Mouse (Mus musculus) frontal cortex, postnatal 14 days (tissue): ENCODE data around the gene Acap2.
A peak's percentile ranks its signal among the peaks of the same experiment; 100 is the strongest.

Experiments used
- DNase-seq, 2 experiments: peaks; one replicate each; pipeline ENCODE4 v3.0.0; 2022; ENCODE audit warnings: low spot score in 2 of 2

Acap2 gene

GRCm38 (mm10) chr16:31205187-31205586 is 4.1 kb upstream of the Acap2 start:
- DNase-seq, result no peak

GRCm38 (mm10) chr16:31204216-31204615 is 3.2 kb upstream of the Acap2 start:
- DNase-seq, result no peak

GRCm38 (mm10) chr16:31201704-31202103 is 659 bp upstream of the Acap2 start:
- no peak for DNase-seq

- peak; percentile 50 to 56 for DNase-seq
These were observed 887 bp downstream of the Acap2 start for GRCm38 (mm10) chr16:31199926-31200789.

- peak in 1 of 2 experiments; percentile 34 for DNase-seq
These were observed 1.5 kb downstream of the Acap2 start for GRCm38 (mm10) chr16:31199591-31199925.

GRCm38 (mm10) chr16:31196971-31197370 is 4.1 kb downstream of the Acap2 start:
- DNase-seq, result no peak

- no peak for DNase-seq
These were observed 8.5 kb downstream of the Acap2 start for GRCm38 (mm10) chr16:31192526-31192925.

GRCm38 (mm10) chr16:31191818-31192217 is 9.2 kb downstream of the Acap2 start:
- DNase-seq, result no peak

- DNase-seq, result no peak
These were observed 10.6 kb downstream of the Acap2 start for GRCm38 (mm10) chr16:31190426-31190825.

- no peak for DNase-seq
These were observed 11.8 kb downstream of the Acap2 start for GRCm38 (mm10) chr16:31189291-31189690.

GRCm38 (mm10) chr16:31188799-31189198 is 12.2 kb downstream of the Acap2 start:
- no peak for DNase-seq

GRCm38 (mm10) chr16:31188270-31188669 is 12.8 kb downstream of the Acap2 start:
- no peak for DNase-seq

- DNase-seq, result no peak
These were observed 13.9 kb downstream of the Acap2 start for GRCm38 (mm10) chr16:31187192-31187591.

- DNase-seq, result no peak
These were observed 15.3 kb downstream of the Acap2 start for GRCm38 (mm10) chr16:31185757-31186156.

- DNase-seq, result no peak
These were observed 16.3 kb downstream of the Acap2 start for GRCm38 (mm10) chr16:31184727-31185126.

- no peak for DNase-seq
These were observed 18.5 kb downstream of the Acap2 start for GRCm38 (mm10) chr16:31182576-31182975.

GRCm38 (mm10) chr16:31180843-31181242 is 20.2 kb downstream of the Acap2 start:
- DNase-seq, result no peak

GRCm38 (mm10) chr16:31179384-31179783 is 21.7 kb downstream of the Acap2 start:
- no peak for DNase-seq

- DNase-seq, result no peak
These were observed 26.0 kb downstream of the Acap2 start for GRCm38 (mm10) chr16:31174880-31175638.

GRCm38 (mm10) chr16:31172229-31172628 is 28.8 kb downstream of the Acap2 start:
- DNase-seq, result no peak

GRCm38 (mm10) chr16:31171418-31171817 is 29.6 kb downstream of the Acap2 start:
- DNase-seq, result no peak

GRCm38 (mm10) chr16:31170297-31170696 is 30.7 kb downstream of the Acap2 start:
- DNase-seq, result no peak

- no peak for DNase-seq
These were observed 31.4 kb downstream of the Acap2 start for GRCm38 (mm10) chr16:31169596-31169995.
